Mouse (Mus musculus): ENCODE results near the gene Tmem43. TPM values are rescaled to one million over a fixed set of nuclear protein-coding genes. Genes with fewer than 3 reads are reported as not detected.

Tmem43 gene
- polyA plus RNA-seq, 1 experiment from 2014 or later: 32.7 TPM

- Histone ChIP-seq H3K27ac (no peak overlapping the region), H3K4me3 (ENCODE audit: inconsistent target) (no peak overlapping the region), H3K36me3 (ENCODE audit: inconsistent target) (no peaks in the 10 kb centered on the region), H3K79me2 (ENCODE audit: inconsistent target) (peaks cover 28% of the 10 kb centered on the region; the same call in 1 of the 2 replicates)
- WGBS (ENCODE audit: missing documents): 55% methylated on average over 10 of the region's 10 CpGs
These were observed 36.7 kb downstream of the Tmem43 start for GRCm38 (mm10) chr6:91510211-91510610.

DNA sequence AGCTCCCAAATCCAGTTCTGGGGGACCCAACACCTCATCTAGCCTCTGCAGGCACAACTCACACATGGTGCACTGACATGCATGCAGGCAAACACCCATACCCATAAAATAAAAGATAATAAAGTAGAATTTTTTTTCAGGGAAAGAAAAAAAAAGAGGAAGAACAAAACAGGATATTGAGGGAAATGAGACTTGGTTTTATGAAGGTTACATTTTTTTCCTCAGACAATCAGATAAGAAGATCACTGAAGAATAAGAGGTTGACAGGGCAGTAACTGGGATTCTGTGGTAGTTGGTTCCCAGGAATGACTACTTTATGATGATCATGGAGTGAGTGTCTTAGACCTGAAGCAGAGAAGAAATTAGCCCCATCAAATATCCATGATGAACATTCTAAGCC, 40.6 kb downstream of the Tmem43 start:
- H3K27ac ChIP-seq: no peak overlapping the region

GRCm38 (mm10) chr6:91514737-91515362, 41.3 kb downstream of the Tmem43 start:
- no peak overlapping the region for H3K27ac ChIP-seq

More for the DNA sequence above, 40.6 kb downstream of the Tmem43 start:
- Histone ChIP-seq H3K79me2 (ENCODE audit: inconsistent target) (peaks cover 52% of the 10 kb centered on the region), H3K4me3 (ENCODE audit: inconsistent target) (no peak overlapping the region), H3K36me3 (ENCODE audit: inconsistent target) (no peaks in the 10 kb centered on the region)

GRCm38 (mm10) chr6:91515545-91516449, 42.3 kb downstream of the Tmem43 start, which contains the start of the genes Xpc and Lsm3:
Gene Xpc (minus strand): TSS chr6:91515888.
Gene Lsm3 (plus strand): TSS chr6:91515928.
- WGBS (ENCODE audit: missing documents): 1% methylated on average over 76 of the region's 80 CpGs
- H3K79me2 ChIP-seq (ENCODE audit: inconsistent target): peaks cover 52% of the 10 kb centered on the region
- peak within 1 kb of the TSS; percentile 63 for H3K27ac ChIP-seq

More at GRCm38 (mm10) chr6:91514737-91515362, 41.3 kb downstream of the Tmem43 start:
- Histone ChIP-seq H3K4me3 (ENCODE audit: inconsistent target) (peak overlapping the region; percentile 68), H3K79me2 (ENCODE audit: inconsistent target) (peaks cover 52% of the 10 kb centered on the region), H3K36me3 (ENCODE audit: inconsistent target) (peaks cover 4% of the 10 kb centered on the region; the same call in 1 of the 2 replicates)
- WGBS (ENCODE audit: missing documents): 9% methylated on average over 10 of the region's 10 CpGs

DNA sequence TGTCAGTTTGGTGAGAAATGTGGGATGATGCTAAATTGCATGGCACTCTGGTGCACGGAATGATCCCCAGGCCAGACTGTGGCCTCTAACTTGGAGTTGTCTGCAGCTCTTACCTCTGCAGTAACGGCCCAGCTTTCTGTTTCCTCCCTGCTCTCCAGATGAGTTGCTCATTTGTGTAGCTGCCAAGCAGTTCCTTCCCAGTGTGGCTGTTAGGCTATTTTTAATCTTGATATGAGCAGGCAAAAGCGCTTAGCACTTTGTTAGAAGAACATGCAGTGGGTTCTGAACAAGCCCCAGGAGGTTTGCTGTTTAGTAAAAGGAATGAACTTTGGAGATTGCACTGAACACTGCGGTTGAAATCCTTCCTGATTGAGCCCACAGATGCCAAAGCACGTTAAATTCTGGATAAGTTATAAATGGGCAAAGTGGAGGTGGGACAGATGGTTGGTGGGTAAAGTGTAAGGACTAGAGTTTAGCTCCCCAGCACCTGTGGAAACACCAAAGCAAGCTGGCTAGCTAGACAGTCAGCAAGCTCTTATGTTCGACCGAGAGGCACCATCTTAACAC, 45.0 kb downstream of the Tmem43 start:
- Histone ChIP-seq H3K4me3 (ENCODE audit: inconsistent target) (no peak overlapping the region), H3K36me3 (ENCODE audit: inconsistent target) (peaks cover 37% of the 10 kb centered on the region), H3K27ac (no peak overlapping the region), H3K79me2 (ENCODE audit: inconsistent target) (peaks cover 40% of the 10 kb centered on the region)
- 9% methylated on average over 5 of the region's 7 CpGs for WGBS (ENCODE audit: missing documents)

More at GRCm38 (mm10) chr6:91515545-91516449, 42.3 kb downstream of the Tmem43 start, which contains the start of the genes Xpc and Lsm3:
- Histone ChIP-seq H3K4me3 (ENCODE audit: inconsistent target) (peak within 1 kb of the TSS; percentile 99), H3K36me3 (ENCODE audit: inconsistent target) (peaks cover 14% of the 10 kb centered on the region; the same call in 1 of the 2 replicates)

DNA sequence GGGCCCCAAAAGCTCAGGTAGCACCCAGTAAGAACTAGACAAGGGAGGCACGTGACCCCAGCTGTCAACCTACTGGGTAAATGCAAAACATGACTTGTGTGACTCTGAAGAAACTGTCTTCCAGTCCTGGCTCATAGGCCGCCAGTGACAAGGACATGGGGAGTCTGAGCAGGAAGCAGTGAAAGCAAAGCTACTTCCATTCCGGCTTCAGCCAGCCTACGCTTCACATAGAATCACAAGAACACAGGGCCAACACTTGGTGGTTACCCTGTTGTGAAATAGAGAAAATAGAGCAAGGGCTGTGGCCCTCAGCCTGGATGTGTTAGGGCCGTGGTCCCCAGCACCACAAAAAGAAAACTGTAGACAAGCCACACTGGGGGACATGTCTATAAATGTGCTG, 49.3 kb downstream of the Tmem43 start:
- Histone ChIP-seq H3K36me3 (ENCODE audit: inconsistent target) (peaks cover 37% of the 10 kb centered on the region), H3K79me2 (ENCODE audit: inconsistent target) (peaks cover 3% of the 10 kb centered on the region; the same call in 1 of the 2 replicates), H3K27ac (no peak overlapping the region), H3K4me3 (ENCODE audit: inconsistent target) (no peak overlapping the region)
- 87% methylated on average over 5 of the region's 5 CpGs for WGBS (ENCODE audit: missing documents)

GRCm38 (mm10) chr6:91525544-91525943, 52.0 kb downstream of the Tmem43 start:
- Histone ChIP-seq H3K36me3 (ENCODE audit: inconsistent target) (peaks cover 25% of the 10 kb centered on the region), H3K79me2 (ENCODE audit: inconsistent target) (no peaks in the 10 kb centered on the region), H3K4me3 (ENCODE audit: inconsistent target) (no peak overlapping the region), H3K27ac (no peak overlapping the region)
- WGBS (ENCODE audit: missing documents): 93% methylated on average over 4 of the region's 4 CpGs

GRCm38 (mm10) chr6:91527227-91527860, 53.8 kb downstream of the Tmem43 start:
- Histone ChIP-seq H3K4me3 (ENCODE audit: inconsistent target) (no peak overlapping the region), H3K27ac (no peak overlapping the region), H3K79me2 (ENCODE audit: inconsistent target) (no peaks in the 10 kb centered on the region), H3K36me3 (ENCODE audit: inconsistent target) (peaks cover 9% of the 10 kb centered on the region; the same call in 1 of the 2 replicates)
- 60% methylated on average over 5 of the region's 5 CpGs for WGBS (ENCODE audit: missing documents)

- 94% methylated on average over 7 of the region's 7 CpGs for WGBS (ENCODE audit: missing documents)
These were observed 54.8 kb downstream of the Tmem43 start for GRCm38 (mm10) chr6:91528265-91528664.

GRCm38 (mm10) chr6:91530673-91531072, 57.2 kb downstream of the Tmem43 start:
- Histone ChIP-seq H3K36me3 (ENCODE audit: inconsistent target) (no peaks in the 10 kb centered on the region), H3K4me3 (ENCODE audit: inconsistent target) (no peak overlapping the region), H3K79me2 (ENCODE audit: inconsistent target) (no peaks in the 10 kb centered on the region), H3K27ac (no peak overlapping the region)
- 95% methylated on average over 8 of the region's 8 CpGs for WGBS (ENCODE audit: missing documents)

More at GRCm38 (mm10) chr6:91528265-91528664, 54.8 kb downstream of the Tmem43 start:
- Histone ChIP-seq H3K36me3 (ENCODE audit: inconsistent target) (0 out of 2 replicates have a peak, but pooled peaks cover under 1% of the 10 kb centered on the region), H3K79me2 (ENCODE audit: inconsistent target) (no peaks in the 10 kb centered on the region), H3K4me3 (ENCODE audit: inconsistent target) (no peak overlapping the region), H3K27ac (no peak overlapping the region)

DNA sequence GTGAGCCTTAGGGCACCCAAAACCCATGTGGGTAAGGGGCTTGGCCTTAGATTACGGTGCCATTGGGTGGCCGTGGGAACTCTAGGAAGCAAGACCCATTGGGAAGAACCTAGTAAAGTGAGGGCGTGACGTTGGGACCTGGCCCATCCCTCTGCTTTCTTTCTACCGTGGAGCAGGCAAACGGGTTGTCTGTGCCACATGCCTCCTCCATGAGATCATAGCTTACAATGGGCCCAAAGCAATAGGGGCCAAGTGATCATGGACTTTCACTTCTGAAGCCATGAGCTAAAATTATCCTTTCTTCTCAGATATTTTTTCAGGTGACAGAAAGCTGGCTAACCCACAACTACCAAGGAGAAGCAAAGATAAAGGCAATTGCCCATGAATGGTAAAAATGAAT, 57.8 kb downstream of the Tmem43 start:
- no peak overlapping the region for H3K27ac ChIP-seq
- WGBS (ENCODE audit: missing documents): 91% methylated on average over 6 of the region's 6 CpGs
- H3K79me2 ChIP-seq (ENCODE audit: inconsistent target): no peaks in the 10 kb centered on the region
- H3K36me3 ChIP-seq (ENCODE audit: inconsistent target): no peaks in the 10 kb centered on the region
- H3K4me3 ChIP-seq (ENCODE audit: inconsistent target): no peak overlapping the region

GRCm38 (mm10) chr6:91532661-91533060, 59.2 kb downstream of the Tmem43 start:
- no peaks in the 10 kb centered on the region for H3K79me2 ChIP-seq (ENCODE audit: inconsistent target)
- 90% methylated on average over 6 of the region's 6 CpGs for WGBS (ENCODE audit: missing documents)
- H3K27ac ChIP-seq: no peak overlapping the region
- no peaks in the 10 kb centered on the region for H3K36me3 ChIP-seq (ENCODE audit: inconsistent target)
- no peak overlapping the region for H3K4me3 ChIP-seq (ENCODE audit: inconsistent target)

GRCm38 (mm10) chr6:91533359-91533758, 59.9 kb downstream of the Tmem43 start:
- no peaks in the 10 kb centered on the region for H3K79me2 ChIP-seq (ENCODE audit: inconsistent target)
- 90% methylated on average over 5 of the region's 5 CpGs for WGBS (ENCODE audit: missing documents)
- H3K27ac ChIP-seq: no peak overlapping the region
- H3K4me3 ChIP-seq (ENCODE audit: inconsistent target): no peak overlapping the region
- no peaks in the 10 kb centered on the region for H3K36me3 ChIP-seq (ENCODE audit: inconsistent target)

DNA sequence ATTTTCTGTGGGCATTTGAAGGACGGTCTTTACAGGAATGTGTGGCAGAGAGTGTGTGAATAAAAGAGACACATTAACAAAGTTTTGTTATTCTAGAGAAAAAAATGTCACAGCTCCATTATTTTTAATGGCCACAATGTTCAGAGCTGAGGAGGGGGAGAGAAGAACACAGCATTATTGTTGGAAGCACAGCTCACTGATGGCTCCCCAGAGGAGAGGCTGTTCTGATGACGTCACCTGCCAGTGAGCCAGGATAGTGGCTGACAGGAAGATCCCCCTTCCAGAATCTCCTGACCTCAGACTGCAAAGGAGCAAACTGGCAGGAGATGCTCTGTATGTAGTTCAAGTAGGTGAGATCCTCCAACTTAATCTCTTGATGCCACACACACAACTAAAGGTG, 60.3 kb downstream of the Tmem43 start:
- no peak overlapping the region for H3K4me3 ChIP-seq (ENCODE audit: inconsistent target)
- no peaks in the 10 kb centered on the region for H3K79me2 ChIP-seq (ENCODE audit: inconsistent target)
- no peak overlapping the region for H3K27ac ChIP-seq
- no peaks in the 10 kb centered on the region for H3K36me3 ChIP-seq (ENCODE audit: inconsistent target)
- WGBS (ENCODE audit: missing documents): 89% methylated on average over 2 of the region's 2 CpGs
